Mouse (Mus musculus) erythroblast, embryonic 14.5 days (primary cell): Measurements from ENCODE around the gene Mfsd4a.

ENCODE experiments used
- GATA1 ChIP-seq: IDR thresholded peaks from 2 replicates; pipeline ENCODE4 v1.6.1; 2012; ENCODE audit warnings: low read length, inconsistent platforms, mixed read lengths
- TAL1 ChIP-seq: IDR thresholded peaks from 3 replicates; pipeline ENCODE4 v1.6.1; 2012; ENCODE audit warnings: low read length, inconsistent platforms, mixed read lengths

DNA sequence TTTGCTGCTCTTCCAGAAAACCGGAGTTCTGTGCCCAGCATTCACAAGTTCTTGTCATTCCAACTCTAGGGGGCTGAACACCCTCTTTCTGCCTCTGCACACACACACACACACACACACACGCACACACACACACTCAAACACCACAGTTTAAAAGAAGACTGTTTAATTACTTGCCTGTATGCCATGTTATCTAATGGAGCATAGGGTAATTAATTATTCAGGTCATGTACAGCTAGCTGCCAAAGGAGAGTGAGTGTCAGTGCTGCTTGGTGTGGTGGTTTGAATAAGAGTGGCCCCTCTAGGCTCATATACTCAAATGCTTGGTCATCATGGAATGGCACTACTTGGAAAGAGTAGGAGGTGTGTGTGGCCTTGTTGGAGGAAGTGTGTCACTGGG, 84.1 kb downstream of the Mfsd4a start:
- TF ChIP-seq GATA1 (no peak), TAL1 (no peak)
